Mouse (Mus musculus): ENCODE measurements around the gene Sgpp2.

DNA sequence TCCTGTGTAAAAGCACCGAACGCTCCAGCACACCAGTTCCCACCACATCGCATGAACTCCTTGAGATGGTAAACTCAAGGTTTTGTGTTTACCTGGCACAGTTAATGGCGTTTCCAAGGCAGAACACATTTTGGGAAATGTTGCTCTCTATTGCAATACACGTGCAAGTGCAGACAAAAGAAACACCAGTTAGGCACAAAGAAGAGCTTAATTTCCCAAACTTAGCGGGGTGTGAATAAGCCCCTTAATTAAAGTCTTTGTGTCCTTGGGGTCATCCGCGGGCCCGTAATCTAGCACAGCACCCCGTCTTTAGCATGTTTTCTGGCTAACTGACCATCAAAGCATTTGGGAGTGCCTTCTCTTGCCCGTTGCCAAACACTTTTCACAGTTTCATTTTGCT is 118.7 kb downstream of the Sgpp2 start:
- TF ChIP-seq CTCF (IDR thresholded peaks at IDR 0.05; ENCODE audit: low read depth) (no peak), EP300 (IDR thresholded peaks at IDR 0.05; ENCODE audit: low read depth) (no peak)
